In the genomic region with DNA sequence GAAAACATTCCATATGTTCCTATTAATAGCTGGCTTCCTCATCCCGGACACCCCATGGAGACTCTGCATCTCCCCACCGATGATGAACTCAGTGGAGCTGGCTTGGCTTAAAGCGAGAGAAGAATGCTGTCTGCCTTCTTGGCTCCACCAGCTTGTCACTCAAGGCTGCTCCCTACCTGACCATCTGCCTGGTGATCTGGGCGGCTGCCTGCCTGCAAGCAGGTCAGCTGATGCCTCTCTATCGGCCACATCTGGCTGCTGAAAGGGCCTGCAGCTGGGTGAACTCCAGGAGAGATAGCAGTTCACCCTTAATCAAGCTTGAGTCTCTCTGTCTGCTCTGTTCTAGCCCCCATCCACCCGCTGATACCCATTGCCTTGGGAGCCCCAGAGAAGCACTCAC, we compare ENCODE assay signal across 10 mouse cellular contexts. TPM values are rescaled to one million over a fixed set of nuclear protein-coding genes. Genes with fewer than 3 reads are reported as not detected.
DNase-seq lines count a peak whose midpoint lies in the region; ATAC-seq lines count a peak whose summit lies in the region.
"Had no signal": no experiment of that assay in that cellular context is flagged by ENCODE, and none has a peak within 500 bp of the region (broad histone marks: within the 10 kb centered on the region; RNA-seq: fewer than 3 reads in every experiment).

No protein-coding gene starts in this region.

- ATAC-seq in erythroid progenitor cell, adult 5-6 weeks (replicated peaks; ENCODE audit: low FRiP score, poor library complexity, severe bottlenecking) = peak; percentile 97

- peak; percentile 16 to 29 for DNase-seq in kidney, postnatal 4 days
- no peak for DNase-seq in kidney, adult 11 months
- DNase-seq in cerebellum, adult 8-10 months = peak; percentile 2
- DNase-seq in spleen, postnatal 14 days (ENCODE audit: low spot score in 2 of 2) = peak; percentile 33 to 38
- DNase-seq in urinary bladder, postnatal 10 days (ENCODE audit: low spot score) = no peak
- no peak for DNase-seq in testis, postnatal 14 days (ENCODE audit: low spot score)
- DNase-seq: heart, adult 18-20 months; lung, postnatal 36 days; right cerebral cortex, postnatal 4 days had no signal

RNA-seq across cellular contexts. Expression of a gene that starts 56.7 kb away (rescaled TPM):
- 64.2 and 74.2 TPM in 2 replicates for total RNA-seq in erythroid progenitor cell, adult 5-6 weeks (2015; ENCODE audit: low replicate concordance)
- total RNA-seq in erythroid progenitor cell, adult 5-6 weeks (2017; ENCODE audit: low replicate concordance) = 19.6 and 22.8 TPM in 2 replicates

Comparison
In these comparisons a context has a peak if more than half of its experiments do, and no peak if none do; other contexts are left out.
1. DNase-seq: peak in kidney, postnatal 4 days (2 of 2), cerebellum, adult 8-10 months (single experiment) and spleen, postnatal 14 days (2 of 2); none in kidney, adult 11 months (single experiment), urinary bladder, postnatal 10 days (single experiment) and testis, postnatal 14 days (single experiment).